Mouse (Mus musculus) gastrocnemius, postnatal 10 days (tissue): ENCODE measurements around the gene Ctnna3. TPM values are rescaled to one million over a fixed set of nuclear protein-coding genes. Genes with fewer than 3 reads are reported as not detected.
A peak's percentile ranks its signal among the peaks of the same experiment; 100 is the strongest.

Source experiments
- DNase-seq: peaks from one replicate; pipeline ENCODE4 v3.0.0; 2021; ENCODE audit warnings: mixed read lengths
- total RNA-seq, 2 experiments: library from RNA; stranded (reverse); gene quantifications; 2 replicates each; pipeline ENCODE4 v1.2.3; 2021

Gene Ctnna3
- total RNA-seq, 2 experiments from 2014 or later, result 23.0 to 24.9 TPM

- DNase-seq, result no peak
Measured at GRCm38 (mm10) chr10:63950867-63951266, 521.0 kb downstream of the Ctnna3 start.

GRCm38 (mm10) chr10:63951481-63951880 lies 521.6 kb downstream of the Ctnna3 start:
- no peak for DNase-seq

DNA sequence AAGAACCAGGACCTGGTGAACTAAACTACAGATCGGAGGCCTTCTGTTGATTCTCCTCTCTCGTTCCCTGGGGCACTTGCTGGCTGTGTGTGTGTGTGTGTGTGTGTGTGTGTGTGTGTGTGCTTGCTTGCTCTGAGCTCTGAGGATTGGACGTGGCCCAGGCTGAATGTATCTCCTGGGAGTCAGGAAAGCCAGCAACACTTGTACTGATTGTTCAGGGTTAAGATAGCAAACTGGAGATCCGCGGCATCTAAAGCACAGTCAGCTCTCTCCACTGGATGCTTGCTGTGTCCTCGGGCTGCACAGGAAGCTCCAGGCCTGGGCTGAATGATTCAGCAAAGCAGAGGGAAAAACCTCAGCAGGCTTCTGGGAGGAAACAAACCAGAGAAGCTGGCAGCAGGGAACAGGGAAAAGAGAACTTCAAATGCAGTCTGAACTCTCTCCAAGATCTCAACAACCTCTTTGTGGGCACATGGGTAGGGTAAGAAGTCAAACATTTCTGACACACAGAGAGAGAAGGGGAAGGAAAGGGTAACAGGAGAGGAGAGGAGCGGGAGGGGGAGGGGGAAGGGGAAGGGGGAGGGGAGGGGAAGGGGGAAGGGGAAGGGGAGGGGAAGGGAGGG lies 524.5 kb downstream of the Ctnna3 start:
- peak; percentile 39 for DNase-seq

- no peak for DNase-seq
Measured at GRCm38 (mm10) chr10:63972300-63972699, 542.4 kb downstream of the Ctnna3 start.

GRCm38 (mm10) chr10:63978101-63978500 lies 548.2 kb downstream of the Ctnna3 start:
- DNase-seq, result no peak

DNA sequence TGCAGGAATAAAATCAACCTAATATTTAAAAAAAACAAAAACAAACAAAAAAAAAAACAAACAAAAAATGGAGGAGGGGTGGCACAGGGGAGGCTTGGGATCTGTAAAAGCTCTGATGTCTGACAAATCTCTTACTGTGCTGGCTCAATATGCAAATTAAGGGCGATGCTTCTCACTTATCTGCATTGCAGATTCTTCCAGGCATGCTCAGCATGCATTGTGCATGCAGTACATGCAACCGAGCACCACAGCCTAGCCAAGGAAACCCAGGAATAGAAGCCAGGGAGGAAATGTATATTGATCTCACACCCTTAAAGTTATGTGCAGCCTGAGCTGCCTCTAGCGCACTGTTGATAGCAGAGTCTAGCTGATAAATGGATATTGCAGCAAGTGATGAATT lies 548.6 kb downstream of the Ctnna3 start:
- DNase-seq, result no peak

DNA sequence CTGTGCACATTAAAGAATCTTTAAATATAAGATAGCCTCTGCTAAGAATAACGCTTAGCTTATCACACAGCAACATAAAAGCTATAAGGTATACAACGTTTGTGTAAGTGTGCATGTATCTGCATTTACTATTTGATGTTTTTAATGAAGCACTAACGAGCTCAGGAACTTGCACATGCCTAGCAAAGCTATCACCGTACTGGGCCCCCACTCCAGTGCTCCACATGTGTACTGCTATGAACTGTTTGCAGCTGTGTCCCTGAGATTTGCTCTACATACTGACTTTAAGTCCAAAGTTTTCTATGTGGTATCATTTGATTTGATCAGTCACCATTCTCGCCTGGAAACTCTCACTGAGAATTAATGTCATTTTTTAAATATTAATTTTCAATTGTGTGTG lies 549.1 kb downstream of the Ctnna3 start:
- no peak for DNase-seq

DNA sequence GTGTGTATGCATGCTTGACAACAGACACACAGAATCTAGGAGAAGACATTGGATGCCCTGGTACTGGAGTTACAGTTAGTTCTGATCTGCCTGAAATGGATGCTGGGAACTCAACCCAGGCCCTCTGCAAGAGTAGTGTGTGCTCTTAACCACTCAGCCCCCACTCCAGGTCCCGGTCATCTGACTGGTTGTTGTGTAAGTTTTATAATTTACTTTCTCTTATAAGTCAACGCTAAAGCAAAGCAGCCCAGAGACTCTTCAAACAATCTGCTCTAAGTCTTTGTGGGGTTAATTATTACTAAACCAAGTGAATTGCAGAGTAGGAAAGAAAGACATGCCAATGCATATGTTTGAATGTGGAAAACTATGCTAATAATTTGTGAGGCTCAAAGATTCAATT lies 549.5 kb downstream of the Ctnna3 start:
- no peak for DNase-seq

- DNase-seq, result no peak
Measured at GRCm38 (mm10) chr10:63985576-63985975, 555.7 kb downstream of the Ctnna3 start.

DNA sequence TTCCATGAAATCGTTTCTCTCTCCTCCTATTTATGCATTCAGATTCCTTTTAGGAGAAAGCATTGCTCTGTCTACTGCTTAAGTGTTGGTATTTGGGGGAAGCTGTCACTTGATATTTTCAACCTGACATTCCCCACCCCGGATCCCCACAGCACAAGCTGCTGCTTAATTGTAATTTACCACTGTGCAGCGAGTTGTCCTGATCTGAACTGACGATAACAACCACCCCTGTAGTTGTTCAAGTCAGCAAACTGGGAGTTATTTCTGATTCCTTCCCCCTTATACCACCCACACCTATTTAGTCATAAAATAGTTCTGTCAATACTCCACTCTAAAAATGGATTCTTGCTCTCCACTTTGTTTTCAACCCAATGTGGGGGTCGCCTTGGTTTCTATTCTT lies 564.4 kb downstream of the Ctnna3 start:
- no peak for DNase-seq

DNA sequence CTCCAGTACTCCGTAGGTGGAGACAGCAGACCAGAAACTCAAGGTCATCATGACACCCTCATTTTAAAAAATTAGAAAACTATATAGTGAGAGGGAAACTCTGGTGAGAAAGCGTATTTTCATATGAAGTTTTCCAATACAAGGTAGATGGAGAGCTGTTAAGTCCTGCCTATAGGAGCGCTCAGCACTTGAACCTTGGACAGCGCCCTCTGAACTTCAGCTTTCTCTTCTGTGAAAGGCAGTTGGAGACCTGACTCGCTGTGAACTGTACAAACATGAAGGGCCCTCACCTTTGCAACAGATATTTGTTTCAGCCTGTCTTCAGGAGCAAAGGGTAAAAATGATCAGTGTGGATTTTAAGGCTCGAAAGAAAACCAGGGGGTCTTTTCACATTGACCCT lies 571.6 kb downstream of the Ctnna3 start:
- DNase-seq, result no peak

- no peak for DNase-seq
Measured at GRCm38 (mm10) chr10:64001996-64002395, 572.1 kb downstream of the Ctnna3 start.

GRCm38 (mm10) chr10:64020347-64020746 lies 590.4 kb downstream of the Ctnna3 start:
- no peak for DNase-seq

- no peak for DNase-seq
Measured at GRCm38 (mm10) chr10:64023340-64023739, 593.4 kb downstream of the Ctnna3 start.

DNA sequence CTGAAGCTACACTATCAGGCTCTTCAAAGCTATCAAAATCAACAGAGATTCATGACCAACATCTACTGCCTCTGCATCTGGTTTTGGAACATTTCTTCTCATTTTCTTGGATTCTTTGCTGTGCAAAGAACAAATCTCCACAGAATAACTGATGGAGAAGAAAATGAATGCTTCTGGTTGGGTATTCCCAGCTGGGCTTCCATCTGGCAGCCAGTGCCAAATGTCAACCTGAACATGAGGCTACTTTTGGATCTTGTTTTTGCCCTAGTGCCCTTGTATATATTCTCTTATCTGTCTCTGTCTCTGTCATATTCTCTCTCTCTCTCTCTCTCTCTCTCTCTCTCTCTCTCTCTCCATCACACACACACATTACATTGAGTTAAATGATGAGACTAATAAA lies 601.0 kb downstream of the Ctnna3 start:
- no peak for DNase-seq

- DNase-seq, result peak; percentile 14
Measured at GRCm38 (mm10) chr10:64039760-64040535, 610.0 kb downstream of the Ctnna3 start.

GRCm38 (mm10) chr10:64041218-64041617 lies 611.3 kb downstream of the Ctnna3 start:
- no peak for DNase-seq

- no peak for DNase-seq
Measured at GRCm38 (mm10) chr10:64041892-64042291, 612.0 kb downstream of the Ctnna3 start.

DNA sequence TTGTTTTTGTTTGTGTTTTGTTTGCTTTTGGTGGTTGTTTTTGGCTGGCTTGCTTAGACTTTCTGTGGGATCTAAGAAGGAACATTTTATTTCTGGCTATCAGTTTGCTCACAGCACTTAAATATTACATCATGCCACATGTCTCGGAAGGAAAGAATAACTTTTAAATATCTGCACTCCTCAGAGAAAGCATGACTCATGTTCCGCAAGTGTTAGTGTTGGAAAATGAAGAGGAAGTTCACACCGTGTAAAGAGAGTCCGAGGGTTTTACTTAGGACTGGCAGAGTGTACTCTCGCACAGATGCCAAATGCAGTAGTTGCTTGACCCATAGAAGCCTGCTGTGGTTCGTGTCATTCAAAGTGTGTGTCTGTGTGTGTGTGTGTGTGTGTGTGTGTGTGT lies 619.3 kb downstream of the Ctnna3 start:
- no peak for DNase-seq

GRCm38 (mm10) chr10:64049946-64050345 lies 620.0 kb downstream of the Ctnna3 start:
- no peak for DNase-seq

DNA sequence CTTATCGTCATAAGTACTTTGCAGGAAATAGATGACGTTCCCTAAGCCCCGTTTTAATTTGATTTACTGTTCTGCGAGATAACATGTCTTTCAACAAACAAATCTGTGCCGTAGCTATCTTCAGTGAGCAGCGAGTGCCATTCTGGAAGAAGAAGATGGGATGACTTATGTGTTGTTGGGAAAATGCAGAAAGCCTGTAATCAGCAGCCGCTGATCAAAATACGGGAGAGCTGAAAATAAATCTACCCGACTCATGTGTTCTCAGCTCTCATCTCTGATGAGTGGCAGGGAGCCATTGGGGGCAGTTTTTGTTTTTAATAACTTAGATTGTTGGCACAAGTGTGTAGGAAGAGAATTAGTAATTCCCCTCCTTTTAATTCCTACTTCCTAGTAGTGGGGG lies 633.8 kb downstream of the Ctnna3 start:
- no peak for DNase-seq

- peak; percentile 51 for DNase-seq
Measured at GRCm38 (mm10) chr10:64075944-64076343, 646.0 kb downstream of the Ctnna3 start.

GRCm38 (mm10) chr10:64076410-64077052 lies 646.6 kb downstream of the Ctnna3 start:
- no peak for DNase-seq

- DNase-seq, result no peak
Measured at GRCm38 (mm10) chr10:64082345-64082744, 652.4 kb downstream of the Ctnna3 start.
